Mouse (Mus musculus) effector memory CD4-positive, alpha-beta T cell, adult 7 months (primary cell): ENCODE data around the gene 4930578C19Rik. TPM values are rescaled to one million over a fixed set of nuclear protein-coding genes. Genes with fewer than 3 reads are reported as not detected.

ENCODE experiments used
- polyA plus RNA-seq: library from polyadenylated mRNA; unstranded; fragments of 100-300 nt; shearing (Covaris generic); gene quantifications from one replicate; pipeline ENCODE4 v1.2.1, GENCODE M21; 2017

4930578C19Rik gene
- polyA plus RNA-seq, result not detected

GRCm38 (mm10) chrX:18461198-18461601, at the start of gene 4930578C19Rik:
Gene 4930578C19Rik (minus strand): TSS chrX:18461397.

